Mouse (Mus musculus) lung, postnatal 0 days (tissue): Measurements from ENCODE around the gene Mrgbp. TPM values are rescaled to one million over a fixed set of nuclear protein-coding genes. Genes with fewer than 3 reads are reported as not detected.

Experiments
- ATAC-seq: fragments of 200-750 bp; cut with Nextera tagmentation; 2 replicates; pipeline ENCODE4 v1.8.0; 2017; ENCODE audit warnings: moderate library complexity
- DNase-seq: peaks from one replicate; pipeline ENCODE4 v3.0.0-alpha.2; 2016; ENCODE audit warnings: low spot score
- H3K27ac ChIP-seq: fragments of 300-500 bp; sonication (generic); 2 replicates; pipeline ENCODE4 v1.5.1; 2014; ENCODE audit warnings: antibody characterized with exemption, mild to moderate bottlenecking, low read length, mixed read lengths
- H3K27me3 ChIP-seq: fragments of 300-500 bp; sonication (generic); replicated peaks from 2 replicates; pipeline ENCODE4 v1.6.1; 2014; ENCODE audit warnings: low read length, mixed read lengths; ENCODE audit not compliant: insufficient read depth
- H3K36me3 ChIP-seq: fragments of 300-500 bp; sonication (generic); 2 replicates; pipeline ENCODE4 v1.6.1; 2014; ENCODE audit warnings: low read length, mixed read lengths; ENCODE audit not compliant: insufficient read depth
- H3K4me1 ChIP-seq: fragments of 300-500 bp; sonication (generic); 2 replicates; pipeline ENCODE4 v1.6.1; 2014; ENCODE audit warnings: antibody characterized with exemption, low read depth, low read length, mixed read lengths; ENCODE audit not compliant: insufficient read depth
- H3K4me2 ChIP-seq: fragments of 300-500 bp; sonication (generic); replicated peaks from 2 replicates; pipeline ENCODE4 v1.6.1; 2014; ENCODE audit warnings: low read depth, mild to moderate bottlenecking, low read length, moderate library complexity, mixed read lengths
- H3K4me3 ChIP-seq: fragments of 300-500 bp; sonication (generic); 2 replicates; pipeline ENCODE4 v1.5.1; 2014; ENCODE audit warnings: low read depth, low read length
- H3K9ac ChIP-seq: fragments of 300-500 bp; sonication (generic); replicated peaks from 2 replicates; pipeline ENCODE4 v1.6.1; 2014; ENCODE audit warnings: low read depth, mild to moderate bottlenecking
- H3K9me3 ChIP-seq: fragments of 300-500 bp; sonication (generic); 2 replicates; pipeline ENCODE4 v1.6.1; 2016; ENCODE audit warnings: low read length, mixed read lengths
- CTCF ChIP-seq: IDR thresholded peaks from 2 replicates; pipeline ENCODE4 v1.5.1; 2016; ENCODE audit warnings: antibody characterized with exemption, mild to moderate bottlenecking
- EP300 ChIP-seq: IDR thresholded peaks from 2 replicates; pipeline ENCODE4 v1.6.1; 2016; ENCODE audit warnings: antibody characterized with exemption, mild to moderate bottlenecking, control low read depth
- WGBS: fragments of 180-500 bp; shearing (Covaris S2); extraction: QIAGEN DNeasy Blood & Tissue Kit; methylation state at CpG from one replicate; pipeline ENCODE4 v1.1.7; 2014; 5-methylcytosine and 5-hydroxymethylcytosine counted together
- polyA plus RNA-seq: library from polyadenylated mRNA; unstranded; fragments of >200 nt; fragmentation: Nextera tagmentation; extraction: Ambion mirVana; gene quantifications from 2 replicates; pipeline ENCODE4 v1.2.1, GENCODE M21; 2015

The Mrgbp gene
- polyA plus RNA-seq, 1 experiment from 2014 or later, result 22.4 TPM

DNA sequence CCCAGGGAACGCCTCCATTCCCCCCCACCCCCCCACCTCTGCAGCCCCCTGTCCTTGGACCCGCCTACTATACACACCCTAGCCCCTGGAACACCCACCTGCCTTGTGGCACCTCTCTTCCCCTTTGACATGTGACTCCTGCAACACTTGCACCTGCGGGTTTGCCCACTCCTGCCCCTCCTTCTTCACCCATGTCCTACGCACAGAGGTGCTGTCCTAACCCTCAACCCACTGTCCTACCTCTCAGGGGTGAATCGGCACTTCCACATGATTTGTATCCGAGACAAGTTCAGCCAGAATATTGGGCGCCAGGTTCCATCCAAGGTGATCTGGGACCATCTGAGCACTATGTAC lies 2.0 kb downstream of the Mrgbp start:
- no peaks in the 10 kb centered on the region; the same call in 1 of the 2 replicates for H3K4me1 ChIP-seq
- 22% methylated on average over 5 of the region's 7 CpGs for WGBS
- no peaks in the 10 kb centered on the region for H3K9me3 ChIP-seq
- H3K4me2 ChIP-seq, result peak overlapping the region; percentile 89
- H3K9ac ChIP-seq, result peak overlapping the region; percentile 88
- DNase-seq (no peak), ATAC-seq (no peak; the same call in 1 of the 2 replicates)
- H3K27ac ChIP-seq, result peak overlapping the region; percentile 57; the same call in 1 of the 2 replicates
- no peaks in the 10 kb centered on the region for H3K27me3 ChIP-seq
- 0 out of 2 replicates have a peak, but pooled peaks cover 4% of the 10 kb centered on the region for H3K36me3 ChIP-seq
- no peak for TF ChIP-seq EP300
- no peak for TF ChIP-seq CTCF
- H3K4me3 ChIP-seq, result peak overlapping the region; percentile 85

- 0 out of 2 replicates have a peak, but pooled peaks cover 19% of the 10 kb centered on the region for H3K36me3 ChIP-seq
- peak overlapping the region; percentile 96 for H3K27ac ChIP-seq
- H3K4me3 ChIP-seq, result peak overlapping the region; percentile 95
- H3K4me2 ChIP-seq, result peak overlapping the region; percentile 73
- TF ChIP-seq EP300, result no peak
- peak; percentile 47 for TF ChIP-seq CTCF
- WGBS, result 46% methylated on average over 6 of the region's 6 CpGs
- peaks cover 4% of the 10 kb centered on the region; the same call in 1 of the 2 replicates for H3K4me1 ChIP-seq
- H3K9me3 ChIP-seq, result no peaks in the 10 kb centered on the region
- no peaks in the 10 kb centered on the region for H3K27me3 ChIP-seq
- DNase-seq (no peak), ATAC-seq (peak; percentile 18; the same call in 1 of the 2 replicates)
- peak overlapping the region; percentile 85 for H3K9ac ChIP-seq
These were observed 7.6 kb downstream of the Mrgbp start for GRCm38 (mm10) chr2:180588736-180589122.

DNA sequence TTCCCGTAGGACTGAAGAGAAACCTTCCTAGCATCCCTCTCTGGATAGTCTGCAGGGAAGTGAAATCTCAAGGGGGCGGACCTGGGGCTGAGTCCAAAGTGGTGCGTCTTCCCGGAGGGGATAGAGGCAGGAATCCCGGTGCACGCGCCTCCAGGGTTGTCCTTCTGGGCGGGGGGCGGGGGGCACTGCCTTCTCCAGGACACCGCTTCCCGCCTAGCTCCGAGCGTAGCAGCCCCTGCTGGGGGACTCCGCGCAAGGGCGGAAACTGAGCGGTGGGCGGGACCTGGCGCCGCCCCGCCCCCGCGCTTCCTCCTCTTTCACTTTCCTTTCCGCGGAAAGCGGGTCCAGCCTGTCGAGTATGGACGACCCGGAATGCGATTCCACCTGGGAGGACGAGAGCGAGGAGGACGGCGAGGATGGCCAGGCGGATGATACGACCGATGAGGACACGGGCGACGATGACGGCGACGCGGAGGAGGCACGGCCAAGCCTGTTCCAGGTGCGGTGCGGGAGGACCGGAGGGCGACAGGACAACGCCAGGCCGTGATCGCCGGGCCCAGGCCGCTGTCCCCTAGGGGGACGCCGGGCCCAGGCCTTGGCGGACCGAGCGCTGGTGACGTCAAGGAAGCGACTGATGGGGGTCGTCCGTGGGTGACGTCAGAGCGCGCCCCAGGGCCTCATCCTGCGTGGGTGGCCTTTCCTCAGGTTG lies 8.2 kb downstream of the Mrgbp start, which contains the start of gene Ogfr:
Gene Ogfr (plus strand): TSS at position 123 of the 709 bp plus-strand sequence.
- ATAC-seq (peak; percentile 94), DNase-seq (peak; percentile 88)
- H3K9me3 ChIP-seq, result no peaks in the 10 kb centered on the region
- H3K4me2 ChIP-seq, result peak within 1 kb of the TSS; percentile 73
- peaks cover 4% of the 10 kb centered on the region; the same call in 1 of the 2 replicates for H3K4me1 ChIP-seq
- H3K9ac ChIP-seq, result peak within 1 kb of the TSS; percentile 85
- peak within 1 kb of the TSS; percentile 95 for H3K4me3 ChIP-seq
- under 1% methylated on average over 61 of the region's 67 CpGs for WGBS
- 0 out of 2 replicates have a peak, but pooled peaks cover 24% of the 10 kb centered on the region for H3K36me3 ChIP-seq
- H3K27me3 ChIP-seq, result no peaks in the 10 kb centered on the region
- no peak for TF ChIP-seq EP300
- peak; percentile 55 for TF ChIP-seq CTCF
- peak within 1 kb of the TSS; percentile 96 for H3K27ac ChIP-seq

DNA sequence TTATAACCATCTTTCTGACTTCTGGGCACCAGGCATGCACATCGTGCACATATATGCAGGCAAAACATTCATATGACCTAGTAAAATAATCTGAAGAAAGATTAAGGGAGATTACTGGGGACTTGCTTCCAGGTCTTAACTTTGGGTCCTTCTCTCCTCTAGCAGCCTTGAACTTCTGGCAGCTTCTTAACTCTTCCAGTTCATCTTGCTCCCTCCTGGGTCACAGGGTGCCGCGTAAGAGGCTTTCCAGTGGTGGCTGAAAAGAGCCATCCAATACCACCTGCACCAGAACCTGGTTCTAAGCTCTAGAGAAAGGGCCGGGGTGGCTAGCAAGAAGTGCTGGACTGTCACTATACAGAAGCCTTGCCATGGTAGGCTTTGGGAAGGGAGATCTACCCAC lies 16.4 kb downstream of the Mrgbp start, which contains the start of gene Col9a3:
Gene Col9a3 (plus strand): TSS at position 301 of the 400 bp plus-strand sequence.
- no peaks in the 10 kb centered on the region; the same call in 1 of the 2 replicates for H3K27me3 ChIP-seq
- no peak for ATAC-seq
- no peak for DNase-seq
- H3K27ac ChIP-seq, result no peak within 1 kb of the TSS
- H3K4me3 ChIP-seq, result no peak within 1 kb of the TSS; the same call in 1 of the 2 replicates
- no peaks in the 10 kb centered on the region for H3K9me3 ChIP-seq
- TF ChIP-seq CTCF (no peak), EP300 (no peak)
- H3K4me2 ChIP-seq, result no peak within 1 kb of the TSS
- H3K4me1 ChIP-seq, result no peaks in the 10 kb centered on the region
- no peak within 1 kb of the TSS for H3K9ac ChIP-seq
- 40% methylated on average over 4 of the region's 4 CpGs for WGBS
- 0 out of 2 replicates have a peak, but pooled peaks cover 16% of the 10 kb centered on the region for H3K36me3 ChIP-seq

DNA sequence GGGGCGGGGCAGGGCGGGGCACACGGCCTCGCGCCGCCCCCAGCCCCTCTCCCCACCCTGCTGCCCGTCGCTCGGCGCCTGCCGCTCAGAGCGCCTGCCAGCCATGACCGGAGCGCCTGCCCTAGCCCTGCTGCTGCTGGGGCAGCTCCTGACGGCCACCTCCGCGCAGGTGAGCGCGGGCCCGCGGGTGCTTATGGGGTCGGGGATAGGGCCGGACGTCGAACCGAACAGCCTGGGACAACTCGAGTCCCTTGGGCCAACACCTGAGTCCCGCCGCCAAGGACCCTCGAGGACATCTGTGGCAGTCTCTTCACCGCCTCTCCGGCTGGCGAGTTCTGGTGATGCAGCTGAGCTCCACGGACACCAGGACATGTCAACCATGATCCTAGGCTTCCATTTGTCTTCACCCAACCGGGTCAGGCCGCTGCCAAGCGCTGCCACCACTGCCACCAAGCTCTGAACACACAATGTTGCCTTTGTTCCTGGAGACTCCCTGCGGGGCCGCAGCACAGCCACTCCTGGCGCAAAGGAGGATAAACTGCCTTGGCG lies 17.1 kb downstream of the Mrgbp start:
- no peaks in the 10 kb centered on the region for H3K9me3 ChIP-seq
- H3K27me3 ChIP-seq, result no peaks in the 10 kb centered on the region; the same call in 1 of the 2 replicates
- H3K36me3 ChIP-seq, result 0 out of 2 replicates have a peak, but pooled peaks cover 14% of the 10 kb centered on the region
- no peaks in the 10 kb centered on the region for H3K4me1 ChIP-seq
- no peak for DNase-seq
- WGBS, result 2% methylated on average over 40 of the region's 41 CpGs
- TF ChIP-seq CTCF (no peak), EP300 (no peak)
- H3K27ac ChIP-seq, result no peak overlapping the region
- no peak for ATAC-seq
- H3K4me2 ChIP-seq, result no peak overlapping the region
- no peak overlapping the region for H3K9ac ChIP-seq
- no peak overlapping the region; the same call in 1 of the 2 replicates for H3K4me3 ChIP-seq

DNA sequence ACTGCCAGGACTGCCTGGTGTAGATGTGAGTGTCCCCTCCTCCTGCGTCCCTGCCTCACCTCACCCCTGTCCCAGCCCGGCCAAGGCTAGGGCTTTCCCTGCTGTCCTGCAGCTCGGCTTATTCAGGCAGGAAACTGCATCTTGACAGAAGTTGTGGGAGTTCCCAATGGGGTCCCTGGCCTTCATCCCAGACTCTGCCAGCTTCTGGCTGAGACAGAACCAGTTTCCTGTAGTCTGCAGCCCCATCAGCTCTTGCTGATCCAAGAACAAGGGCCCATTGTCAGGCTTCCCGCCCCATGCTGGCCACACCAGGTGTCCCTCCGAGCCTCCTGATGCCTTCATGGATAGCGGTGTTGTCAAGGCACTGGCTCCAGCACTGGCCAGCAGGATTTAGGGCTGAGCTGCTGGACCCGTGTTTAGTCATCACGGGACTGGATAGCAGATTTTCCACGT lies 19.5 kb downstream of the Mrgbp start:
- no peaks in the 10 kb centered on the region; the same call in 1 of the 2 replicates for H3K27me3 ChIP-seq
- WGBS, result 22% methylated on average over 9 of the region's 9 CpGs

More for the DNA sequence above, 19.5 kb downstream of the Mrgbp start:
- no peak for ATAC-seq
- no peak overlapping the region for H3K9ac ChIP-seq
- H3K4me1 ChIP-seq, result no peaks in the 10 kb centered on the region
- H3K9me3 ChIP-seq, result no peaks in the 10 kb centered on the region
- no peak for TF ChIP-seq EP300
- TF ChIP-seq CTCF, result no peak
- no peak for DNase-seq
- H3K4me2 ChIP-seq, result no peak overlapping the region
- H3K36me3 ChIP-seq, result no peaks in the 10 kb centered on the region
- H3K4me3 ChIP-seq, result no peak overlapping the region
- no peak overlapping the region for H3K27ac ChIP-seq
